Mouse (Mus musculus) cortical plate, adult 2 months (tissue): ENCODE measurements around the gene Tmpo.

Experiments
- CTCF ChIP-seq: fragments of 200-500 bp; IDR thresholded peaks from 2 replicates; pipeline ENCODE4 v1.5.1; 2011; ENCODE audit warnings: mild to moderate bottlenecking, control low read depth, low read length; ENCODE audit not compliant: insufficient read depth; ENCODE audit errors: extremely low read depth
- POLR2A ChIP-seq: fragments of 200-500 bp; IDR thresholded peaks from 2 replicates; pipeline ENCODE4 v1.6.1; 2011; ENCODE audit warnings: mild to moderate bottlenecking, low read length, control low read depth; ENCODE audit not compliant: insufficient read depth; ENCODE audit errors: extremely low read depth

DNA sequence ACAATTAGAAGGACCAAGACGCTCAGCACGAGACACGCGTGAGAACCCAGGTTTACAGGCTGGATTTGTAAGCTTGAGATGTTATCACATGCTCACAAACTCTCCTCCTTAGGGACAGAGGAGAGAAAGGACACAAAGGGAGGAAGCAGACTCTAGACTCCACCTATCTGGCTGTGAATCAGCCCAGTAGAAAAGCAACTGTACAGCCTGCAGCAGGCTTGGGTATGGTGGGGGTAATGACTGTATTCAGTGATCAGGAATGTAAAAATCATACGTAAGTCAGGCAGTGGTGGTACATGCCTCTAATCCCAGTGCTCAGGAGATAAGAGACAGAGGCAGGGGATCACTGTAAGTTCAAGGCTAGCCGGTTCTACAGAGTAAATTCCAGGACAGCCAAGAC is 24.8 kb downstream of the Tmpo start:
- TF ChIP-seq CTCF (no peak), POLR2A (no peak)
